Mouse (Mus musculus) ES-E14 (cell line): ENCODE measurements around the gene Rps3. TPM values are rescaled to one million over a fixed set of nuclear protein-coding genes. Genes with fewer than 3 reads are reported as not detected.

Source experiments
- DNase-seq: peaks from one replicate; pipeline ENCODE4 v3.0.0-alpha.2; 2013; ENCODE audit warnings: low read depth, low spot score
- H3K27ac ChIP-seq: 2 replicates; pipeline ENCODE4 v1.5.1; 2012; ENCODE audit warnings: low read depth, mild to moderate bottlenecking, low read length, moderate library complexity, mixed read lengths; ENCODE audit not compliant: poor library complexity, insufficient read depth, severe bottlenecking
- H3K36me3 ChIP-seq: 2 replicates; pipeline ENCODE4 v1.6.1; 2012; ENCODE audit warnings: mild to moderate bottlenecking, low read length, moderate library complexity, mixed read lengths; ENCODE audit not compliant: control insufficient read depth, poor library complexity, insufficient read depth, severe bottlenecking
- H3K4me1 ChIP-seq, 2 experiments: fragments of 150-350 bp in 1 of 2; sonication (generic) in 1 of 2; 2 replicates each; pipeline ENCODE4 v1.6.1; 2012; ENCODE audit warnings: low read length in 2 of 2, mild to moderate bottlenecking in 1 of 2, mixed read lengths in 1 of 2; ENCODE audit not compliant: control insufficient read depth in 2 of 2, insufficient read depth in 2 of 2, poor library complexity in 1 of 2
- H3K4me3 ChIP-seq, 2 experiments: fragments of 150-350 bp in 1 of 2; sonication (generic) in 1 of 2; 2 replicates each; pipeline ENCODE4 v1.5.1; 2012; ENCODE audit warnings: low read length in 2 of 2, low read depth in 1 of 2, mild to moderate bottlenecking in 1 of 2, mixed read lengths in 1 of 2; ENCODE audit not compliant: insufficient read depth in 1 of 2, poor library complexity in 1 of 2, severe bottlenecking in 1 of 2
- H3K9ac ChIP-seq: 2 replicates; pipeline ENCODE4 v1.6.1; 2012; ENCODE audit warnings: low read depth, mild to moderate bottlenecking, low read length, mixed read lengths; ENCODE audit not compliant: poor library complexity, insufficient read depth, severe bottlenecking
- H3K9me3 ChIP-seq: fragments of 150-350 bp; sonication (generic); 2 replicates; pipeline ENCODE4 v1.6.1; 2012; ENCODE audit warnings: low read depth, mild to moderate bottlenecking, low read length; ENCODE audit not compliant: control insufficient read depth, insufficient read depth
- CHD2 ChIP-seq: IDR thresholded peaks from 2 replicates; pipeline ENCODE4 v1.6.1; 2014; ENCODE audit warnings: mild to moderate bottlenecking, low read depth, low read length, inconsistent platforms
- HCFC1 ChIP-seq: IDR thresholded peaks from 2 replicates; pipeline ENCODE4 v1.6.1; 2012; ENCODE audit warnings: low read length, inconsistent platforms, borderline replicate concordance; ENCODE audit not compliant: insufficient read depth
- MAFK ChIP-seq: IDR thresholded peaks from 2 replicates; pipeline ENCODE4 v1.6.1; 2014; ENCODE audit warnings: mild to moderate bottlenecking, low read depth, low read length, inconsistent platforms; ENCODE audit not compliant: insufficient read depth
- ZC3H11A ChIP-seq: IDR thresholded peaks from 2 replicates; pipeline ENCODE4 v1.6.1; 2012; ENCODE audit warnings: low read depth, mild to moderate bottlenecking, inconsistent platforms, low read length, borderline replicate concordance
- ZNF384 ChIP-seq: IDR thresholded peaks from 2 replicates; pipeline ENCODE4 v1.6.1; 2012; ENCODE audit warnings: low read depth, low read length, inconsistent platforms
- in situ Hi-C, 2 experiments: fragments of 600-800 bp; cut with MboI; formaldehyde crosslinking; loops; one replicate each; pipeline ENCODE4 v1.15.1; 2025; ENCODE audit warnings: low sequenced_read_pairs in 2 of 2, inconsistent platforms in 1 of 2; ENCODE audit not compliant: unreplicated experiment in 2 of 2
- total RNA-seq: library from RNA; depleted of rRNA; stranded (reverse); fragments of 300-350 nt; gene quantifications from 2 replicates; pipeline ENCODE4 v1.2.3, GENCODE M21; 2012

The Rps3 gene
- total RNA-seq, 1 experiment: 1,655 TPM

GRCm38 (mm10) chr7:99489708-99490107 is 6.2 kb upstream of the Rps3 start:
- 0 out of 4 replicates have a peak, but pooled peaks cover 0 to 2% of the 10 kb centered on the region in 2 experiments for H3K4me1 ChIP-seq
- no peaks in the 10 kb centered on the region for H3K36me3 ChIP-seq
- no peak overlapping the region for H3K4me3 ChIP-seq
- no peak overlapping the region for H3K27ac ChIP-seq
- H3K9ac ChIP-seq: no peak overlapping the region
- in situ Hi-C loops: no loop called here
- TF ChIP-seq CHD2 (no peak), HCFC1 (no peak), MAFK (no peak), ZC3H11A (no peak), ZNF384 (no peak)
- no peaks in the 10 kb centered on the region for H3K9me3 ChIP-seq
- DNase-seq: no peak

- in situ Hi-C loops: no loop called here
- Histone ChIP-seq H3K4me3 (no peak overlapping the region), H3K36me3 (peaks cover 34% of the 10 kb centered on the region), H3K27ac (no peak overlapping the region), H3K9me3 (no peaks in the 10 kb centered on the region), H3K9ac (no peak overlapping the region), H3K4me1 (peaks cover 0 to 11% of the 10 kb centered on the region in 2 experiments; a peak in 1 of 4 replicates)
- no peak for DNase-seq
- TF ChIP-seq CHD2: no peak
- TF ChIP-seq ZC3H11A: no peak
- TF ChIP-seq MAFK: no peak
- no peak for TF ChIP-seq HCFC1
These were observed 1.1 kb upstream of the Rps3 start for GRCm38 (mm10) chr7:99484679-99485078.

- no peak for TF ChIP-seq MAFK
- no peak for TF ChIP-seq ZNF384
- TF ChIP-seq CHD2: no peak
- no peak for TF ChIP-seq ZC3H11A
- no peak for TF ChIP-seq HCFC1
- Histone ChIP-seq H3K9me3 (no peaks in the 10 kb centered on the region), H3K4me1 (peaks cover 0 to 11% of the 10 kb centered on the region in 2 experiments; a peak in 1 of 4 replicates), H3K4me3 (peak overlapping the region in 1 of 2 experiments; percentile 91; a peak in 2 of 4 replicates), H3K36me3 (peaks cover 41% of the 10 kb centered on the region), H3K9ac (peak overlapping the region; percentile 15; the same call in 1 of the 2 replicates), H3K27ac (no peak overlapping the region)
- no peak for DNase-seq
- in situ Hi-C loops: no loop called here
These were observed 384 bp upstream of the Rps3 start for GRCm38 (mm10) chr7:99483924-99484319.

GRCm38 (mm10) chr7:99482637-99483036 is 901 bp downstream of the Rps3 start:
- in situ Hi-C loops: no loop called here
- no peaks in the 10 kb centered on the region for H3K9me3 ChIP-seq
- H3K36me3 ChIP-seq: peaks cover 52% of the 10 kb centered on the region
- peak overlapping the region; percentile 91 to 95 for H3K4me3 ChIP-seq
- peak overlapping the region; percentile 98 for H3K9ac ChIP-seq
- H3K4me1 ChIP-seq: peaks cover 0 to 11% of the 10 kb centered on the region in 2 experiments; a peak in 1 of 4 replicates
- H3K27ac ChIP-seq: peak overlapping the region; percentile 85; the same call in 1 of the 2 replicates
- DNase-seq: no peak
- TF ChIP-seq HCFC1: no peak
- TF ChIP-seq ZC3H11A: no peak
- no peak for TF ChIP-seq CHD2
- TF ChIP-seq MAFK: no peak
- no peak for TF ChIP-seq ZNF384

GRCm38 (mm10) chr7:99477235-99477634 is 6.3 kb downstream of the Rps3 start:
- TF ChIP-seq CHD2 (no peak), ZC3H11A (no peak), ZNF384 (no peak), HCFC1 (no peak), MAFK (no peak)
- Histone ChIP-seq H3K4me3 (no peak overlapping the region), H3K9ac (no peak overlapping the region), H3K27ac (no peak overlapping the region), H3K4me1 (peaks cover 0 to 11% of the 10 kb centered on the region in 2 experiments; a peak in 1 of 4 replicates), H3K36me3 (peaks cover 57% of the 10 kb centered on the region), H3K9me3 (no peaks in the 10 kb centered on the region)
- in situ Hi-C loops: no loop called here
- DNase-seq: no peak
